ENCODE assay signal across 17 mouse cellular contexts in the genomic region with DNA sequence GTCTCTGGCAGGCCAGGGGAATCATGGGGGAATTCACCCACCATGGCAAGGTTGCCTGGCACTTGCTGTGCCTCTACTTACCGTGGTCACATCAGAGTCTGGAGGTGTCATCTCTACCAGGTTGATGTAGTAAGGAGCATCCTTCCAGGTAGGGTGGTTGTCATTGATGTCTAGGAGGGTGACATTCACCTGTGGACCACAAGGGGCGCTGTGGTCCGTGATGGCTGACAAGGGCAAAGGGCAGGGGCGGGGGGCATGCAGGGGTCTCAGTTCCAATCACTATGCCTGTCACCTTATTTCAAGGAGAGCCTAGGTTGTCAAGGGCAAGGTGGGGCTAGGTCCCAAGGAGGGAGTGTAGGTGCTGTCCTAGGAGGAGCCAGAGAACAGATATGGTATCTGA. TPM values are rescaled to one million over a fixed set of nuclear protein-coding genes. Genes with fewer than 3 reads are reported as not detected.
A peak's percentile ranks its signal among the peaks of the same experiment; 100 is the strongest.
DNase-seq lines count a peak whose midpoint lies in the region; ATAC-seq and TF ChIP-seq lines count a peak whose summit lies in the region.
"Had no signal": no experiment of that assay in that cellular context is flagged by ENCODE, and none has a peak within 500 bp of the region (broad histone marks: within the 10 kb centered on the region; RNA-seq: fewer than 3 reads in every experiment).

No protein-coding gene starts in this region.

- no peaks in the 10 kb centered on the region for H3K4me1 ChIP-seq in heart, adult 2 months (ENCODE audit: control insufficient read depth, insufficient read depth, low read length)
- no peaks in the 10 kb centered on the region for H3K4me1 ChIP-seq in midbrain, postnatal 0 days (ENCODE audit: insufficient read depth, low read length)
- H3K4me1 ChIP-seq in midbrain, embryonic 14.5 days (ENCODE audit: control insufficient read depth, insufficient read depth, low read length): no peaks in the 10 kb centered on the region
- H3K4me1 ChIP-seq in embryonic facial prominence, embryonic 10.5 days: no peaks in the 10 kb centered on the region
- H3K4me1 ChIP-seq: lung, embryonic 15.5 days; midbrain, embryonic 13.5 days had no signal

- TF ChIP-seq POLR2A in heart, adult 2 months (IDR thresholded peaks at IDR 0.05; ENCODE audit: insufficient read depth, low read depth, low read length): no peak

- intact Hi-C loops in heart, adult 2 months (cut with DNase I): loop anchor here (2.0 to 10.0 kb wide), 2 partner anchors 277 to 645 kb away; partner anchors contain the start of gene Cdh23
- intact Hi-C loops in heart, postnatal 14 days (cut with DNase I): loop anchor here (2.0 kb wide), 1 partner anchor 277 kb away; the partner anchor contains the start of gene Cdh23

- no peak for DNase-seq in heart, adult 2 months
- no peak for DNase-seq in heart, postnatal 14 days
- no peak for DNase-seq in midbrain, postnatal 0 days (ENCODE audit: low spot score)
- no peak for DNase-seq in midbrain, embryonic 14.5 days
- peak; percentile 19 for DNase-seq in embryonic facial prominence, embryonic 10.5 days (ENCODE audit: low spot score)
- DNase-seq in thymus, postnatal 0 days (ENCODE audit: low spot score): peak; percentile 52
- DNase-seq in frontal cortex, postnatal 25 days (ENCODE audit: low spot score in 2 of 2): no peak
- DNase-seq in natural killer cell, adult 2 months (ENCODE audit: low spot score in 2 of 2): no peak
- DNase-seq: cerebellum, adult 8-10 months; gastrocnemius, postnatal 14 days; heart, postnatal 10 days; kidney, adult 18-20 months; layer of hippocampus, postnatal 36 days; spleen, adult 18-20 months had no signal

- TF ChIP-seq EP300 in heart, adult 2 months (IDR thresholded peaks at IDR 0.05; ENCODE audit: insufficient read depth, low read depth, low read length): no peak

- H3K27me3 ChIP-seq in heart, adult 2 months (ENCODE audit: control insufficient read depth, insufficient read depth, low read length): 0 out of 2 replicates have a peak, but pooled peaks cover 1% of the 10 kb centered on the region
- H3K27me3 ChIP-seq in midbrain, postnatal 0 days (ENCODE audit: insufficient read depth, low read length): no peaks in the 10 kb centered on the region
- H3K27me3 ChIP-seq in midbrain, embryonic 14.5 days (ENCODE audit: control insufficient read depth, insufficient read depth, low read length): no peaks in the 10 kb centered on the region
- H3K27me3 ChIP-seq in embryonic facial prominence, embryonic 10.5 days (replicated peaks; ENCODE audit: low read depth, poor library complexity, severe bottlenecking): no peaks in the 10 kb centered on the region
- H3K27me3 ChIP-seq: lung, embryonic 15.5 days; midbrain, embryonic 13.5 days had no signal

- H3K79me2 ChIP-seq in heart, adult 2 months (replicated peaks; ENCODE audit: control insufficient read depth, insufficient read depth, low read length): no peaks in the 10 kb centered on the region

- WGBS in heart, adult 2 months: 28% methylated on average over 4 of the region's 4 CpGs
- 30% methylated on average over 4 of the region's 4 CpGs for WGBS in midbrain, postnatal 0 days
- 29% methylated on average over 4 of the region's 4 CpGs for WGBS in midbrain, embryonic 14.5 days
- 29% methylated on average over 4 of the region's 4 CpGs for WGBS in embryonic facial prominence, embryonic 10.5 days

- no peak overlapping the region for H3K4me3 ChIP-seq in heart, adult 2 months
- H3K4me3 ChIP-seq in midbrain, postnatal 0 days (ENCODE audit: low read depth, low read length): no peak overlapping the region
- no peak overlapping the region for H3K4me3 ChIP-seq in midbrain, embryonic 14.5 days (replicated peaks; ENCODE audit: low read depth, low read length)
- no peak overlapping the region for H3K4me3 ChIP-seq in embryonic facial prominence, embryonic 10.5 days
- H3K4me3 ChIP-seq: erythroblast, embryonic 14.5 days; lung, embryonic 15.5 days; midbrain, embryonic 13.5 days had no signal

- H3K36me3 ChIP-seq in heart, adult 2 months (ENCODE audit: control insufficient read depth, insufficient read depth, low read length): no peaks in the 10 kb centered on the region
- H3K36me3 ChIP-seq in midbrain, postnatal 0 days (ENCODE audit: insufficient read depth, low read length): no peaks in the 10 kb centered on the region
- no peaks in the 10 kb centered on the region for H3K36me3 ChIP-seq in midbrain, embryonic 14.5 days (ENCODE audit: control insufficient read depth, insufficient read depth, low read length)
- H3K36me3 ChIP-seq in embryonic facial prominence, embryonic 10.5 days (replicated peaks): no peaks in the 10 kb centered on the region
- H3K36me3 ChIP-seq: lung, embryonic 15.5 days; midbrain, embryonic 13.5 days had no signal

- H3K9me3 ChIP-seq in midbrain, postnatal 0 days (ENCODE audit: low read length): no peaks in the 10 kb centered on the region
- no peaks in the 10 kb centered on the region for H3K9me3 ChIP-seq in midbrain, embryonic 14.5 days (ENCODE audit: control insufficient read depth, low read length)
- no peaks in the 10 kb centered on the region for H3K9me3 ChIP-seq in embryonic facial prominence, embryonic 10.5 days
- H3K9me3 ChIP-seq: lung, embryonic 15.5 days; midbrain, embryonic 13.5 days had no signal

- ATAC-seq in midbrain, postnatal 0 days (ENCODE audit: low FRiP score): no peak
- ATAC-seq in midbrain, embryonic 14.5 days (ENCODE audit: low FRiP score, low TSS enrichment): no peak
- ATAC-seq: midbrain, embryonic 13.5 days had no signal

- H3K9ac ChIP-seq in heart, adult 2 months (ENCODE audit: low read depth, low read length): no peak overlapping the region
- H3K9ac ChIP-seq in midbrain, postnatal 0 days (replicated peaks; ENCODE audit: low read length, poor library complexity, severe bottlenecking): no peak overlapping the region
- H3K9ac ChIP-seq in midbrain, embryonic 14.5 days (replicated peaks; ENCODE audit: low read length): no peak overlapping the region
- H3K9ac ChIP-seq: lung, embryonic 15.5 days; midbrain, embryonic 13.5 days had no signal

- peak; percentile 50 for TF ChIP-seq CTCF in heart, adult 2 months (IDR thresholded peaks at IDR 0.05)
- TF ChIP-seq CTCF in midbrain, postnatal 0 days (IDR thresholded peaks at IDR 0.05): peak; percentile 75

- H3K27ac ChIP-seq in heart, adult 2 months: no peak overlapping the region
- no peak overlapping the region for H3K27ac ChIP-seq in midbrain, postnatal 0 days (ENCODE audit: low read depth, low read length)
- H3K27ac ChIP-seq in midbrain, embryonic 14.5 days (replicated peaks; ENCODE audit: low read depth, low read length): no peak overlapping the region
- H3K27ac ChIP-seq in embryonic facial prominence, embryonic 10.5 days (replicated peaks): no peak overlapping the region
- H3K27ac ChIP-seq: lung, embryonic 15.5 days; midbrain, embryonic 13.5 days had no signal

- no peak overlapping the region for H3K4me2 ChIP-seq in midbrain, postnatal 0 days (ENCODE audit: low read depth, low read length, poor library complexity, severe bottlenecking)
- H3K4me2 ChIP-seq in midbrain, embryonic 14.5 days (ENCODE audit: low read length): no peak overlapping the region
- H3K4me2 ChIP-seq: lung, embryonic 15.5 days; midbrain, embryonic 13.5 days had no signal

RNA-seq across cellular contexts. Expression of gene Gm17455, which starts 20.1 kb away (rescaled TPM):
- total RNA-seq in heart, adult 2 months (2021): not detected
- 0.56 and 1.9 TPM in 2 replicates for polyA plus RNA-seq in heart, adult 2 months (2012; rRNA removed)
- total RNA-seq in heart, postnatal 14 days (2021): not detected
- 0.93 and 1.9 TPM in 2 replicates for total RNA-seq in midbrain, postnatal 0 days (2014; rRNA removed)
- 6.9 and 12.5 TPM in 2 replicates for polyA plus RNA-seq in midbrain, postnatal 0 days (2015; fragmentation: Nextera tagmentation; extraction: Ambion mirVana)
- polyA plus RNA-seq in midbrain, embryonic 14.5 days (2014; fragmentation: Nextera tagmentation; extraction: Ambion mirVana): 7.6 and 9.8 TPM in 2 replicates
- 0.96 and 2.6 TPM in 2 replicates for polyA plus RNA-seq in embryonic facial prominence, embryonic 10.5 days (2016; fragmentation: Nextera tagmentation; extraction: Ambion mirVana)
- polyA plus RNA-seq in thymus, postnatal 0 days (2015; fragmentation: Nextera tagmentation; extraction: Ambion mirVana): 0.31 and 0.52 TPM in 2 replicates
- total RNA-seq: heart, postnatal 10 days; layer of hippocampus, postnatal 36 days had no signal
- polyA plus RNA-seq: erythroblast, embryonic 14.5 days had no signal

Comparison
In these comparisons a context has a peak if more than half of its experiments do, and no peak if none do; other contexts are left out.
1. DNase-seq: peak in embryonic facial prominence, embryonic 10.5 days (single experiment) and thymus, postnatal 0 days (single experiment); none in heart, adult 2 months (0 of 2), heart, postnatal 14 days (0 of 2), midbrain, postnatal 0 days (single experiment), midbrain, embryonic 14.5 days (single experiment), frontal cortex, postnatal 25 days (0 of 2) and natural killer cell, adult 2 months (0 of 2).